Mouse (Mus musculus): ENCODE measurements around the gene BC067074. TPM values are rescaled to one million over a fixed set of nuclear protein-coding genes. Genes with fewer than 3 reads are reported as not detected.
A peak's percentile ranks its signal among the peaks of the same experiment; 100 is the strongest.

The BC067074 gene
- polyA plus RNA-seq, 1 experiment from 2014 or later, result 1.3 TPM

DNA sequence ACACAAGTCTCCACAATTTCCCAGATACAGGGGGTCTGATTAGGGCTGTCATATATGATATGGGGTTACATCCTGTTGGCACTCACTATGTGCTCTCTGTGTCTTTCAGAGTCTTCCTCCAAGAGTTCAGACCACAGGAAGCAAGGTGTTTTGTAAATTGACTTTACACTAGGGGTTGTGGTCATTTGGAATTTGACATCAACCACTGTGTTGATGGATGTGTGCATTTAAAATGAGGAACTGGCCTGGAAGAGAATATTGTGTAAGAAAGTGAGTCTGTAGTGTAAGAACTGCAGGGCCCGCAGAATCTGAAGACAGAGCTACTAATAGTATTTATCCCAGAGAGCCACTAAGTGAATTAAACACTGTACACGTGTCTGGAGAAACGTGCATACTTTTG is 25.8 kb upstream of the BC067074 start:
- Histone ChIP-seq H3K9ac (ENCODE audit: low read depth, low read length) (no peak overlapping the region), H3K27me3 (replicated peaks; ENCODE audit: control insufficient read depth, insufficient read depth, low read length) (no peaks in the 10 kb centered on the region), H3K4me1 (ENCODE audit: control insufficient read depth, insufficient read depth, low read depth, low read length) (no peaks in the 10 kb centered on the region), H3K4me3 (ENCODE audit: low read length) (no peak overlapping the region), H3K9me3 (ENCODE audit: control insufficient read depth, low read length) (no peaks in the 10 kb centered on the region), H3K36me3 (ENCODE audit: control insufficient read depth, insufficient read depth, low read length) (no peaks in the 10 kb centered on the region), H3K27ac (ENCODE audit: low read depth, low read length) (no peak overlapping the region), H3K4me2 (ENCODE audit: low read length) (no peak overlapping the region)
- no peak for ATAC-seq
- 83% methylated on average over 3 of the region's 3 CpGs for WGBS

DNA sequence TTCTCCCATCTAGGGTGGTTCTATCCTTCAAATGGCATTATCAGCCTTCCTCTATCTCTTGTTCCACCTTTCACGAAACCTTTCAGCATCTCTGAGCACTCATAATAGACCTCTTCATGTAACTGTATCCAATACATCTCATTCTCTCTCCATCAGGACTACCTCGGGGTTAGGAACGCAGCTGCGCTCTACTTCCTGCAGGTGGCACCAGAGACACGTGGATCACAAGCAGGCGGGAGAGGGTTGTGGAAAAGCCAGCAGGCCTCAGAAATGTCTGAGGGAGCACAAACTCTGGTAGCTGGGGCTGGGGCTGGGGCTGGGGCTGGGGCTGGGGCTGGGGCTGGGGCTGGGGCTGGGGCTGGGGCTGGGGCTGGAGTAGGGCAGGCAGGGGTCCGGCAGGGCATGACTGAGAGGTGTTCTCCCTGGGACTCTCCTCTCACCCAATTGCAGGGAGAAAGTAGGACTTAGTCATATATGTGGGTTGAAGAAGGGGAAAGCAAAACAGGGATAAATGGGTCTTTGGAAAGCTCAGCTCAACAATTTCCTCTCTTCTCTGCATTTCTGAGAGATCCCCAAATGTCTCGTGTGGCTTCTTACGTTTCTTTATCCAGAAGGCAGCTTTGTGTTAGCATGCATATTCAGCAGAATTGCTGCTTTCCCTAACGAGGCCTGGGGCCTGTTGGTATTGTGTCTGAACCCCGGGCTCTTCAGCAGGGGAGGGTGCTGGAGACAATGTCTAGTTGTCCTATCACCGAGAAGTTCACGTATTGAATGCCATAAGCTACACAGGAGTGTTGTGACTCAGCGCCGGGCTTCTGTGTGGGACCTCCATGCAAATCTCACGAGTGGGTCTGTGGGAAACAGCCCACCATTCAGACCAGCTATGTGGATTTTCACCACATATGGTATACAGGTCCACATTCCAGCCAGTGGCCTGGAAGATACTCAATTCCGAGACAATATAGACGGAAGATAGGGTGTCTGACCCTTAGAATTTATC is 22.9 kb upstream of the BC067074 start:
- Histone ChIP-seq H3K27me3 (replicated peaks; ENCODE audit: control insufficient read depth, insufficient read depth, low read length) (no peaks in the 10 kb centered on the region), H3K9ac (ENCODE audit: low read depth, low read length) (no peak overlapping the region; the same call in 1 of the 2 replicates), H3K36me3 (ENCODE audit: control insufficient read depth, insufficient read depth, low read length) (no peaks in the 10 kb centered on the region), H3K4me3 (ENCODE audit: low read length) (no peak overlapping the region), H3K4me2 (ENCODE audit: low read length) (no peak overlapping the region), H3K27ac (ENCODE audit: low read depth, low read length) (no peak overlapping the region), H3K9me3 (ENCODE audit: control insufficient read depth, low read length) (no peaks in the 10 kb centered on the region), H3K4me1 (ENCODE audit: control insufficient read depth, insufficient read depth, low read depth, low read length) (no peaks in the 10 kb centered on the region)
- 39% methylated on average over 18 of the region's 18 CpGs for WGBS
- ATAC-seq, result peak; percentile 92

GRCm38 (mm10) chr13:113271189-113271588 is 21.8 kb upstream of the BC067074 start:
- 97% methylated on average over 8 of the region's 8 CpGs for WGBS
- H3K9ac ChIP-seq (ENCODE audit: low read depth, low read length), result no peak overlapping the region
- H3K4me1 ChIP-seq (ENCODE audit: control insufficient read depth, insufficient read depth, low read depth, low read length), result no peaks in the 10 kb centered on the region
- H3K27me3 ChIP-seq (replicated peaks; ENCODE audit: control insufficient read depth, insufficient read depth, low read length), result no peaks in the 10 kb centered on the region
- H3K9me3 ChIP-seq (ENCODE audit: control insufficient read depth, low read length), result no peaks in the 10 kb centered on the region
- no peak overlapping the region for H3K4me2 ChIP-seq (ENCODE audit: low read length)
- no peak for ATAC-seq
- no peak overlapping the region for H3K4me3 ChIP-seq (ENCODE audit: low read length)
- no peak overlapping the region for H3K27ac ChIP-seq (ENCODE audit: low read depth, low read length)
- no peaks in the 10 kb centered on the region for H3K36me3 ChIP-seq (ENCODE audit: control insufficient read depth, insufficient read depth, low read length)

DNA sequence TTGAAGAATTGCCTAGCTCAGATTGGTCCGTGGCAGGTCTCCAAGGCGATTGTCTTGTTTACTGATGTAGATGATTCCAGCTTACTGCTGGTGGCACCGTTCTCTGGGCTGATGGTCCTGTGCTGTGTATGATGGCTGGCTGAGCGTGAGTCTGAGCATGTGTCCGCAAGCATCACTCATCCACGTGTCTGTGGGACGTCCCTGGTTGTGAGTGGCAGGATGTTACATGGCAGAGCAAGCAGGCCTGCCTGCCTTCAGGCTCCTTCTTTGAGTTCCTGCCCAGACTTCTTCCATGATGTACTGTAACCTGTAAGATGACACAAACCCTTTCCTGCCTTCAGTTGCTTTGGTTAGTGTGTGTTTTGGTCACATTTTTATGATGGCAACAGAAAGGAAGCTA is 5.8 kb upstream of the BC067074 start:
- ATAC-seq, result no peak
- H3K4me3 ChIP-seq (ENCODE audit: low read length), result no peak overlapping the region
- no peak overlapping the region for H3K27ac ChIP-seq (ENCODE audit: low read depth, low read length)
- no peaks in the 10 kb centered on the region for H3K36me3 ChIP-seq (ENCODE audit: control insufficient read depth, insufficient read depth, low read length)
- no peak overlapping the region for H3K4me2 ChIP-seq (ENCODE audit: low read length)
- H3K9me3 ChIP-seq (ENCODE audit: control insufficient read depth, low read length), result no peaks in the 10 kb centered on the region
- WGBS, result 85% methylated on average over 7 of the region's 7 CpGs
- H3K27me3 ChIP-seq (replicated peaks; ENCODE audit: control insufficient read depth, insufficient read depth, low read length), result peaks cover 5% of the 10 kb centered on the region
- no peaks in the 10 kb centered on the region for H3K4me1 ChIP-seq (ENCODE audit: control insufficient read depth, insufficient read depth, low read depth, low read length)
- no peak overlapping the region for H3K9ac ChIP-seq (ENCODE audit: low read depth, low read length)

- 83% methylated on average over 7 of the region's 7 CpGs for WGBS
- Histone ChIP-seq H3K27ac (ENCODE audit: low read depth, low read length) (no peak overlapping the region), H3K27me3 (replicated peaks; ENCODE audit: control insufficient read depth, insufficient read depth, low read length) (peaks cover 13% of the 10 kb centered on the region), H3K4me3 (ENCODE audit: low read length) (no peak overlapping the region), H3K4me2 (ENCODE audit: low read length) (no peak overlapping the region), H3K36me3 (ENCODE audit: control insufficient read depth, insufficient read depth, low read length) (no peaks in the 10 kb centered on the region), H3K4me1 (ENCODE audit: control insufficient read depth, insufficient read depth, low read depth, low read length) (peaks cover 1% of the 10 kb centered on the region; the same call in 1 of the 2 replicates), H3K9me3 (ENCODE audit: control insufficient read depth, low read length) (no peaks in the 10 kb centered on the region), H3K9ac (ENCODE audit: low read depth, low read length) (no peak overlapping the region)
- ATAC-seq, result no peak
Measured at GRCm38 (mm10) chr13:113288210-113289197, 4.5 kb upstream of the BC067074 start.

- 46% methylated on average over 4 of the region's 4 CpGs for WGBS
- Histone ChIP-seq H3K36me3 (ENCODE audit: control insufficient read depth, insufficient read depth, low read length) (no peaks in the 10 kb centered on the region), H3K9me3 (ENCODE audit: control insufficient read depth, low read length) (no peaks in the 10 kb centered on the region), H3K27ac (ENCODE audit: low read depth, low read length) (peak overlapping the region; percentile 25; the same call in 1 of the 2 replicates), H3K4me2 (ENCODE audit: low read length) (no peak overlapping the region), H3K27me3 (replicated peaks; ENCODE audit: control insufficient read depth, insufficient read depth, low read length) (peaks cover 17% of the 10 kb centered on the region), H3K9ac (ENCODE audit: low read depth, low read length) (no peak overlapping the region), H3K4me1 (ENCODE audit: control insufficient read depth, insufficient read depth, low read depth, low read length) (peaks cover 3% of the 10 kb centered on the region; the same call in 1 of the 2 replicates), H3K4me3 (ENCODE audit: low read length) (no peak overlapping the region)
- peak; percentile 40; the same call in 1 of the 2 replicates for ATAC-seq
Measured at GRCm38 (mm10) chr13:113289760-113290159, 3.2 kb upstream of the BC067074 start.

DNA sequence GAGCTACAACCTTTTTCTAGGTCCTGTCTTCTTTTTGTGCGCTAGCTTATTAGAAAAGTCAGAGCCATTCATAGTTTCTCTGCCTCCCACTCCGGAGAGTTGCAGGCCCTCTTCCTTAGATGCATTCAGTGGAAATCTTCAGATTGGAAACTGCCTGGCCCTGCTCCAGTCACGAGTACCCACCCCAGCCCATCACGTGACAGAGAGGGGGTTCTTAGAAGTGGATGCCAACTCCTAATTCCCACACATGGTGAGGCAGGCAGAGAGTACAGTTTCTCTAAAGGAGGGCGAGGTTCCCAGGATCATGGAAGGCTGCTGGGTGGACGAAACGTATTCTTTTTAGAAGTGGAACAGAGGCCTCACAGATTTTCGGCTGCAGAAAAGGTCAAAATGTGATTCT is 958 bp upstream of the BC067074 start:
- Histone ChIP-seq H3K4me3 (ENCODE audit: low read length) (no peak overlapping the region), H3K27ac (ENCODE audit: low read depth, low read length) (no peak overlapping the region), H3K9me3 (ENCODE audit: control insufficient read depth, low read length) (no peaks in the 10 kb centered on the region), H3K4me2 (ENCODE audit: low read length) (no peak overlapping the region), H3K4me1 (ENCODE audit: control insufficient read depth, insufficient read depth, low read depth, low read length) (peaks cover 3% of the 10 kb centered on the region; the same call in 1 of the 2 replicates), H3K36me3 (ENCODE audit: control insufficient read depth, insufficient read depth, low read length) (no peaks in the 10 kb centered on the region), H3K9ac (ENCODE audit: low read depth, low read length) (no peak overlapping the region), H3K27me3 (replicated peaks; ENCODE audit: control insufficient read depth, insufficient read depth, low read length) (peaks cover 17% of the 10 kb centered on the region)
- no peak for ATAC-seq
- 66% methylated on average over 8 of the region's 8 CpGs for WGBS

DNA sequence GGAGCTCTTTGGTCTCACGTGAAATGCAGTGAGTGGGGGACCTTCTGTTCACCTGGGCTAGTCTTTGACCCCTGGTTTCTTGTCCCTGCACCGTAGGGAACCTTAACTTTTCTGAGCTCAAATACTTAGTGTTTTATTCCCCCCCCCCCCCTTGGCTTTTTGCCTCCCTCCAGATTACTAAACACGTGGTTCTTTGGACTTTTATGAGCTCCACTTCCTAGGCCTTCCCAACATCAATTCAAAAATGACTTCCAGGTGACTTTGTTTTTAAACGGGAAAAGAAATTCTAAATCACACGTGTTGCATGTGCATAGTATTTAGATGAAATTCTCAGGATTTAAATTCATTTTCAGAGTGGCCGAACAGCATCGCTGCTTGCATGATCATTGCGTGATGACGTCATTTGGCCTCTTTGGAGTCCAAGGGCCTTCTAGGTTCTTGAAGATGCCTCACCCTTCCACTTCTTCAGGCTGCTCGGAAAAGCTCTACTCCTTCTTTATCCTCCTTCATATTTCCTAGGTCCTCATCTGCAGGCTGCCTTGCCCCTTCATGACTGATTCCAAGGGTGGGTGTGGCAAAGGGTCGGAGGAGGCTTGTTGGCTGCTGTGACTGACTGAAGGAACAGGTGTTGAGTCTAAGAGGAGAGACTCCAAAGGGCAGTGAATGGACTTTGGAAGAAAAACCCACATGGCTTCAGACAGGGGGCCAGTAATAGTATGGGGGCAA is 911 bp downstream of the BC067074 start:
- peak overlapping the region; percentile 97 for H3K4me2 ChIP-seq (ENCODE audit: low read length)
- WGBS, result 70% methylated on average over 11 of the region's 11 CpGs
- H3K4me3 ChIP-seq (ENCODE audit: low read length), result peak overlapping the region; percentile 67
- H3K9me3 ChIP-seq (ENCODE audit: control insufficient read depth, low read length), result no peaks in the 10 kb centered on the region
- ATAC-seq, result no peak
- no peaks in the 10 kb centered on the region for H3K36me3 ChIP-seq (ENCODE audit: control insufficient read depth, insufficient read depth, low read length)
- H3K27me3 ChIP-seq (replicated peaks; ENCODE audit: control insufficient read depth, insufficient read depth, low read length), result peaks cover 17% of the 10 kb centered on the region
- H3K9ac ChIP-seq (ENCODE audit: low read depth, low read length), result peak overlapping the region; percentile 80
- peaks cover 3% of the 10 kb centered on the region; the same call in 1 of the 2 replicates for H3K4me1 ChIP-seq (ENCODE audit: control insufficient read depth, insufficient read depth, low read depth, low read length)
- no peak overlapping the region for H3K27ac ChIP-seq (ENCODE audit: low read depth, low read length)
